Mouse (Mus musculus) left cerebral cortex, adult 9 months (tissue): Measurements from ENCODE around the gene Brca2.

Experiments
- DNase-seq, 2 experiments: peaks; one replicate each; pipeline ENCODE4 v3.0.0; 2022; ENCODE audit warnings: low spot score in 2 of 2

Brca2 gene

DNA sequence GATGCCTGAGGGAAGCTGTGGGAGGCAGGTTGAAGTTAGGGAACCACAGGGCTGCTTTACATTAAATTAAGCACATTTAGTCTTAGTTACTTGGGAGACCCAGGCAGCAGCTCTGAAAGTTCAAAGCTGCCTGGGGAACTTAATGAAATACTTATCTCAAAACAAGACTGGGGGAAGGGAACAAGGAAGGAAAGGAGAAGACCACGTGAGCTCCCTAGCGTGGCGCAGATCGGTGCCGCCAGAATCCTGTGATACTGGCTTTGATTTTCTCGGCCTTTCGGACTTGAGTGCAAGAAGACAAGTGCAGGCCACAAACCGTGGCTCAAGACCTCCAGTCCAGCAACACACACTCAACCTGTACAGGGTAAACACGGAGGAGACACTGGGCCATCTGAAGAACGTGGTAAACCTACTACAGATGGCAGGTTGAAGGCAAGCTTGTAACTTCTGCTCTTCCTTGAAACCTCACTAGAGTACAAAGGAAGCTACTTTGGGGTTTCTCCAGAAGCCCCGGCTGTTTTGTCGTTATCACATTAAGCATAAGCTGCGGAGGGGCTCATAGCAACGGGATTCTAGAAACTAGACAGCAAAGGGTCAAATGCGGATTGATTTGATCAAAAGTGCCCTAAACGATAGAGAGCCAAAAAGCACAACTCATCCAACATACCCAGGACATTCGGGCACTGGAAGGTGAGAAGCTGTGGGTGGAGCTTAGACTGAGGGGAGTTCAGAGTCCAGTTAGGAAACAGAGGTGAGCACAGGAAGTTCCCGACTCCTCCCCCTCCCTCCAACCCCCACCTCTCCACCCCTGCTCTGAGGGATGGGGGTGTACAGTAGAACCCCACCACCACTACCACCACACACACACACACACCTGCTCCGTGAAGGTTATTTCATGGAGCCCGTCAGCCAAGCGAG is 76.0 kb downstream of the Brca2 start:
- DNase-seq, result no peak

DNA sequence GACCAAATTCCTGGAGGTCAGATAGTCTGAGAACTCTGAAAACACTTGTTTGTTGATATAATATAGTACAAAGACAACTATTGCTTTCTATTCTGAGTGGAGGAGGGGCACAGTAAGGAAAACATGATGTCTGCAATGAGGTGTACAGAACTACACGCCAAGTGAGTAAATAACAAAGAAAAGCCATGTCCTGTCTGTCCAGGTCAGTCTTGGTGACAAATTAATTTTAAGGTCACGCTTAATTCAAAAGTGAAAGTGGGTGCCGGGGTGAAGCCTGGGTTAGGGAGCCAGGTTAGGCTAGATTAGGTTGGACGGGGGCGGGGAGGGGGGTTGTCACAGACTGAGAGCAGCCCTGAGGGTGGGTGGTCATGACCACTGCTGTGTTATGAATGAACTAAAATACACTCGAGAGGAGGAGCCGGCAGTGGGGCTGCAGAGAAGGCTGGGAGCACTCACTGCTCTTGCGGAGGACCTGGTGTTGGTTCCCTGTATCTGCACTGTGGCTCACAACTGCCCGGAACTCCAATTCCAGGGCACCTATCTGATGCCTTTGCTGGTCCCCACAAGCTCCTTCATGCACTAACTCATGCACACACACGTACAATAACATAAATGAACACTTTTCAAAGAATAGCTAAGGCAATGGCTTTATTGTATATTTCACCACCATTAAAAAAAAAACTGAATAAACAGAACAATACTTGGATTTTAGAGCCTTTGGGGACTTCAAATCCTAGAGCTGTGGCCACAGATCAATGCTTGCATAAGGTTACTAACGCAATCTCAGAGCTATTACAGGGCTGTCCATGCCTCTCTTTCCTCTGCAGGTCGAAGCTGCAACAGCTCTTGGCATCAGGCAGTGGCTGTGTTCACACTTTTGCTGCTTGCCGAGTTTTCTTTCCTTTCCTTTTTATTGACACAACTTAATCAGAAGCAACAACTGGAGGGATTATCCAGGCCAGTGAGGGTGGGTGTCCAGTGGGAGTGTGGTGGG is 77.2 kb downstream of the Brca2 start:
- no peak for DNase-seq

DNA sequence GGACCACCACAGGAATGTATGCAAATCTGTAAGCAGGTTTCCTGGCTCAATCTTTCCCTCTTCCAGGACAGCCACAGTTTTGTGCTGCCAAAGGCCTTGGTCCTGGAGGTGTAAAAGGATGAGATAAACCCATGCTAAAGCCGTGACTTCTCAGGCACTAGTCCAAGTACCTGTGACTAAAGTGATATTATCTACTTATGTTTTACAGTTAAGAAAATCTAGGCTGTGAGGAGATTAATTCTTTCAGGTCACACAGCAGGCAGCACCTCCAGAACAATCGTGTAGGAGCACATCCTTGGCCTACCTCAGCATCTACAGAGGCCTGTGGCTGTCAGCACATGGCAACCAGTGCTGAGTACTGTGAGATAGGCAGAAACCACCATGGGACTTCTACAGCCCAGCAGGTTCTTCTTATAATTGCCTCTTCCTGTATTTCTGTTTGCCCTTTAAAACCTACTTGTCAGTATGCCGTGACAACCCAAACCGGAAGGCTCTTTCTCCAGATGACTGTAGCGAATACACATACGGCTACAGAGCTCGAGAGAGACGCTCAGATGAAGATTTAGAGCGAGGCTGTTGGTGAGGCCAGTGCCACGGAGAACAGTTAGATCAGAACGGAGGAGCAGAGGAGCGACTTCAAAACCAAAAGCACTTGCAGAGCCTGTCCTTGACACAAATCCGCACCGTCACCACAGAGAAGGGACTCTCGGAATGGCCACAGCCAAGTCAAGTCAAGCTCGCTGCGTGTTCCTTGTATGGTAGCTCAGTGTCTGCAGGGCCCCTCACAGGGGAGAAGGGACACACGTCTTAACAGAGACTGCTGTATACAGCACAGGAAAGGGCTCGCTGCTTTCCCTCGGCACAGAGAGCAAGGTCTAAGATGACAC is 78.4 kb downstream of the Brca2 start:
- no peak for DNase-seq

DNA sequence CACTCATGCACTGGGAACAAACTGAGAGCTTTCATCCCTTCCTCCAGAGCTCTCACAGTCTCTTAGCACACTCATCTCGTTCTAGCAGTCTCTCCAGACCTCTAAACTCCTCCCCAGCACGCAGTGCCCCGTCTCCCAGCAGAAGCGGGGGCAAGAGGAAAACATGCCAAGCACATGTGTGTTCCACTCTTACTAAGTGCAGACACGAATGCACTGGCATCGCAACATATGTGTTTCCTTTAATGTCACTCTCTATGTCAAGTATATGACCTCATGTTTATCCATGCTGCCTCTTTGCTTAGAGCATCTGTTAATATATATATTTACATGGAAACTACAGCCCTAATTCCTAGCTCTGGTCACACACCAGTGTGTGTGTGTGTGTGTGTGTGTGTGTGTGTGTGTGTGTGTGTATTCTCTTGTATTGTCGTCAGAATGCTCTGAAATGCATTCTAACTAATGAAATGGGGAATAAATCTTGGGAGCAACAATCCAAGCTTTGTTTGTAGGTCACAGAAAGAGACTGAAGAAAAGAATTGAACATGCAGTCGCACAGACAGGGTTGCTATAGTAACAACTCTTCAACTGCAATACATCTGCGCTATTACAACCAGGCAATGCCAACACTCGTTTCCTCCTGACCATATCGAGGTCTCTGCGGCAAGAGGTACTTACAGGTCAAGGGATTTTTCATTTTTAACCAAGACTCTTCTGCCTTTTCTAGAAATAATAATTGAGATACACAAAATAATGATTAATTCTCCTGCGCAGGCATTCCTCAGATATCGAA is 79.2 kb downstream of the Brca2 start:
- no peak for DNase-seq

DNA sequence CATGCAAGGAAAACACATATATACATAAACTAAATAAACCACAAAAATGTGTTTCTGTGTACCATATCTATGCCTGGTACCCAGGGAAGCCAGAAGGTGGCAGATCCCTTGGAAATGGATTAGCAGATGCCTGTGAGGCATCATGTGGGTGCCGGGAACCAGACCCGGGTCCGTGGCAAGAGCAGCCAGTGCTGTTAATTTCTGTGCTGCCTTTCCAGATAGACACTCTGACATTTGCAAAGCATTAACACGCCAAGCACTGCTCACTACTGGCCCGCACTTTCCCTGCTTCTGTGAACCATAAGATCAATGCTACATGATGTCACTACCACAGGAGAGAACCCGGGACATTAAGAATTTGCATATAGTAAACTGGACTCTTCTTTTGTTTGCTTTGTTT is 83.7 kb downstream of the Brca2 start:
- DNase-seq, result no peak

DNA sequence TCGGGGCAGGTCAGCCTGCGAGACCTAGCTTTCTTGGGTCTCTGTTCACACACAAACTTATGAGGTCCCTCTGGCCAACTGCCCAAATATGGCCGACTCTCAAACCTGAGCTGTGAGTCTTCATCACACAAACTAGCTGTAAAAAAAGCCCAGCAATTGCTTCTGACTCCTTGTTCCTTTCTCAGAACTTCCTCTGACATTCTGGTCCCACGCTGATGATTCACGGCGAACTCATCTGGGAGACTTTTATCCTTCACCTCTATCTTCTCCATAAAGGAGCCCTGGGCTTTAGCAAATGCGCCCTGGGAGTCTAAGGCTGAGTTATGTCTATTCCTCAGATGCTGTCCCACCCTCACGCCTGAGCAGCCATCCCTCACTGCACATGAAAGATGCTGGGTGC is 85.2 kb downstream of the Brca2 start:
- DNase-seq, result no peak

DNA sequence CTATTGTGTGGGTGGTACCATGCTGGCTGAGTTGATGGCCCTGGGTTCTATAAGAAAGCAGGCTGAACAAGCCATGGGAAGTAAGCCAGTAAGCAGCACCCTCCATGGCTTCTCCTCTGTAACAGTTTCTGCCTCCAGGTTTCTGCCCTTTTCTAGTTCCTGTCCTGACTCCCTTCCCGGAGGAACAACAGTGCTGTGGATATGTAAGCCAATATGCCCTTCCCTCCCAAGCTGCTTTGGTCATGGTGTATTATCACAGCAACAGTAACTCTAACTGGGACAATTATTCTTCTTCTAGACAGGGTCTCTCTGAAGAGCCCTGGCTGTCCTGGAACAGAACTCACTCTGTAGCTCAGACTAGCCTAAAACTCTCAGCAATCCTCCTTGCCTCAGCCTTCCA is 88.7 kb downstream of the Brca2 start:
- DNase-seq, result no peak

DNA sequence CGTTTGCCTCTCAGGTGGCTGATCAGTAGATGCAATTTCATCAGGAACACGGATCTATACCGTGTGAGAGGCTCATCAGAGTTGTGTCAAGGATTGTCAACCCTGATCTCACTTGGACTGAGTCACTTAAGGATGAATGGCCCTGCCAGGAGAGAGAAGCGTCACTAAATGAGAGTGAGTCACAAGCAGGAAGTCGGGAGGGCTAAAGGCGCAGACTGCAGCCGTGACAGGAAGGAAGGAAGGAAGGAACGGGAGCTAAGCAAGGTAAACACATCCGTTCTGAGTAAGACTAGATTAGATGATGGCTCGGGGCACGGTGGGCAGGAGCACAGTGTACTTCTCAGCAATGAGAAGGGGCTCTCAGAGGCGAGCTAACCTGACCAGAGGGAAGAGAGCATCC is 89.3 kb downstream of the Brca2 start:
- no peak for DNase-seq

DNA sequence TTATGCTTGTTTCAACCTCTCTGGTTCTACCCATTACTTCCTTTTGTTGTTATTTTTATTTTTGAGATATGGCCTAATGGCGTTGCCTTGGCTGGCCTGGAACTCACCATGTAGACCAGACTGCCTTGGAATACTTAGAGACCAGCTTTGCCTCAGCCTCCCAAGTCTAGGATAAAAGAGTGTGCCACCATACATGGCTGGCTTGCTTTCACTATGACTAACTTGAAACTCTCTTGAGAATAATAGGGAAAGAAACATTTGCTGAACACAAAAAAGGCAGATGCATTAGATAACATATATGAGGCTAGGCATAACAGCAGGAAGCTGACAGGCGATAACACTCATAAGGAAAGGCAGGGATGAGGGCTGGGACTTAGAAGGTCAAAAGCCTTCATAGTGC is 91.6 kb downstream of the Brca2 start:
- no peak for DNase-seq

DNA sequence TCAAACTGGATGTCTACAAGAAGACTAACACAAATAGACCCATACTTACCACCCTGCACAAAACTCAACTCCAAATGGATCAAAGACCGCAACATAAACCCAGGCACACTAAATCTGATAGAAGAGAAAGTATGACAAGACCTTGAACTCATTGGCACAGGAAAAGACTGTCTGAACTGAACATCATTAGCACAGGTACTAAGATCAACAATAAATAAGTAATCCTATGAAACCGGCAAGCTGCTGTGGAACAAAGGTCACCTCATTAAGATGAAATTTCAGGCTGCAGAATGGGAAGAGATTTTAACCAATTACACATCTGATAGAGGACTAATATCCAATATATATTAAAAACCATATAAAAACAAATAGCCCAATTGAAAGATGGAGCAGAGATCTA is 93.8 kb downstream of the Brca2 start:
- DNase-seq, result no peak

DNA sequence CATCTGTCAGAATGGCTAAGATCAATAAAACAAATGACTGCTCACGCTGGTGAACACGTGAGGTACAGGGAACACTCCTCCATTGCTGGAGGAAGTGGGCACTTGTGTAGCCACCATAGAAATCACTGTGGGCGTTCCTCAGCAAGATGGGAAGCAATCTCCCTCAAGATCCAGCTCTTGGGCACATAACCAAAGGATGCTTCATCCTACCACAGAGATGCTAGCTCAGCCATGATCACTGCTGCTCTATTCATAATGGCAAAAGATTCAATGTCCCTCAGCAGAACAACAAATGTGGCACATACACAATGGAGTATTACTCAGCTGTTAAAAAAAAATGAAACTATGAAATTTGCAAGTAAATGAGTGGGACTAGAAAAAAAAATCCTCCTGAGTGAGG is 94.3 kb downstream of the Brca2 start:
- no peak for DNase-seq

DNA sequence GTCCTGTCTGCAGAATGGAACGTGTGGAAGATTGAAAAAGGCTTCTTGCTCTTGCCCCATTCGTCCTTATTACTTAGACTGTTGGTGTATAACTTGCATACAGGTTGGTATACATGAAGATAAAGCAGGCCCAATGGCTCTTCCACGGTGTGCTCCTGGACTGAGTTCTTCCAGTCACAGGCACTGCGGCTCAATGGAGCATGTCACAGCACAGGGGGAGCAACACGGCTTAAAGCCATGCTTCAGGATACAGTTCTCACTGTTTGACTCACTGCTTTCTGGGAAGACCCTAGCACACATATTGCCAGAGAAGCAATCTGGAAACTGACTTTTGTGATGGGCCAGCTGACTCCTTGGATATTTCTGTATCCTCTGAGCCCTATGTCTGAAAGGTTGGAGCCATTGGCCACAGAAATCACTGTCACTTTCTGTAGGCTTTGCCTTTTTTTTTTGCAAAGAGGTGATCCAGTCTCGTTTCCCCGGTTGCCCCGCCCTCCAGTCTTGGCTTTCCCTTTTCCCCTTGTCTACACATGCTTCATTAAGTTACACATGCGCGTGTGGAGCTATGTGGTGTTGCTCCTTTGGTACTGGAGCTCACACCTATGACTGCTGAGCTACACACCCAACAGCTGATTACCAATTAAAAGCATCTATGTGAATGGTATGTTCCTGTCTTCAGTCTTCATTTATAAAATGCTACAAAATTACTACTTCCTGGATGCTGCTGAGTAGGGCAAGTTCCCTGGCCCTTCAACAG is 96.3 kb downstream of the Brca2 start:
- no peak for DNase-seq
